Mouse (Mus musculus) bone marrow macrophage, adult 2 months (primary cell): ENCODE measurements at regions not wholly inside any gene's neighbourhood (a gene's known extent, or its start where the extent isn't known, plus 50 kb on each side); places are given as distances from the start of the nearest gene placed in this dataset.

Source experiments
- CTCF ChIP-seq: IDR thresholded peaks from 2 replicates; pipeline ENCODE4 v1.5.1; 2012; ENCODE audit warnings: low read depth, mild to moderate bottlenecking, low read length, moderate library complexity
- POLR2A ChIP-seq: IDR thresholded peaks from 2 replicates; pipeline ENCODE4 v1.6.1; 2012; ENCODE audit warnings: mild to moderate bottlenecking, low read depth, low read length, borderline replicate concordance

DNA sequence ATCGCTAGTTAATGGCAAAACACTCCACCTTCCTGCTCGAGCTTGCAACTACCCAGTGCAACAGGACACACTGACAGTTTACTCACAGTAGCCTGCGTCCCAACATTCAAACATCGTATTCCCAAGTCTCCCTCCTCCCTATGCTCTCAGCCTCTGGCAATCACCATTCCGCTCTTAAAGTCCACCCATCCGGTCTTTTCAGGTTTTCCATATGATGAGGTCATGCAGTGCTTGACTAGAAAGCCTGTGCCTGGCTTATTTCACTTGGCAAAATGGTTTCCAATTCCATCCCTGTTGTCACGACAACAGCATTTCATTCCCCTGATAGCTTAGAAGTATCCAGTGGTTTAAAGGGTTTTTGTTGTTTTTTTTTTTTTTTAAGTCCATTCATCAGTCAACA is 79.1 kb upstream of the H2afz start:
- TF ChIP-seq POLR2A, result no peak
- TF ChIP-seq CTCF, result no peak
